Mouse (Mus musculus) stomach, postnatal 0 days (tissue): ENCODE results near the gene Adrb1.

Experiments
- CTCF ChIP-seq: IDR thresholded peaks from 2 replicates; pipeline ENCODE4 v1.5.1; 2016; ENCODE audit warnings: antibody characterized with exemption, low read depth, mild to moderate bottlenecking, moderate library complexity
- EP300 ChIP-seq: optimal IDR thresholded peaks from 2 replicates; pipeline ENCODE3; 2016; ENCODE audit warnings: antibody characterized with exemption

DNA sequence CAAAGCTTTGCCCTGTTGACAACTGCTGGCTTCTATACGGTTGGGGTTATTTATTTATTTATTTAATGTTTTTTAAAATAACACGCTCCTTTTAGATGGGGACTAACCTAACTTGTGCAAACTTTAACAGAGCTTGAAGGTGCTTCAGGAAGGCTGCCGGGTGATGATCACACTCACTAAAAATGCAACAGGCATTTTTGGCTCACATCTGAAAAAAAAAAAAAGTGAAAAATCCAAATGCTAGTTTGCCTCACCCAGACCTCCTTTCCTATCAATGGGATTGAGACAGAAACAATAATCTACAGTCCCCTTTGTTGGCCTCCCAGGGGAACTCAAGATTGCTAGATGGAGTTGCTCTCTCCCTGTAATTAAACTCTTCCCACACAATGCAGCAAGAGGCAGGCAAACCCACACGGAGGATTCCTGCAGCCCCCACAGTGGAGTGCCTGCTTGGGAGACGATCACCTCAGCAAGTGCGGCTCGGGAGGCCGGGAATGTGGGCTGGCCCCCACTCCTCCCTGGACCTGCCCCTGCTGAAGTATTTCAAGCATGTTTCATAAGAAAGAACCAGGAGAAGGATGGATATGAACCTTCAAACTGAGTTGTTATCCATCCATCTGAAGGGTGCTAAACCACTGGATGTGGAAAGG is 16.8 kb upstream of the Adrb1 start:
- TF ChIP-seq CTCF (no peak), EP300 (no peak)
